Mouse (Mus musculus): ENCODE measurements around the gene Cpn2.

- TF ChIP-seq CTCF (IDR thresholded peaks at IDR 0.05; ENCODE audit: control insufficient read depth, insufficient read depth, insufficient read length) (no peak), MAX (IDR thresholded peaks at IDR 0.05) (no peak), CEBPB (IDR thresholded peaks at IDR 0.05; ENCODE audit: low read depth) (no peak), USF1 (IDR thresholded peaks at IDR 0.05; ENCODE audit: low read depth) (no peak)
These were observed 6.0 kb downstream of the Cpn2 start for GRCm38 (mm10) chr16:30261341-30261740.
